Mouse (Mus musculus) C2C12 (cell line): ENCODE data around the gene Gfod1.

Experiments used
- CTCF ChIP-seq: IDR thresholded peaks from one replicate; pipeline ENCODE4 v1.5.1; 2011; ENCODE audit not compliant: control insufficient read depth, insufficient read depth, insufficient read length
- MAX ChIP-seq: IDR thresholded peaks from one replicate; pipeline ENCODE4 v1.6.1; 2011; ENCODE audit warnings: mild to moderate bottlenecking, control low read depth
- MYOD1 ChIP-seq: IDR thresholded peaks from one replicate; pipeline ENCODE4 v1.6.1; 2011; ENCODE audit warnings: low read depth; ENCODE audit not compliant: control insufficient read depth, insufficient read length

DNA sequence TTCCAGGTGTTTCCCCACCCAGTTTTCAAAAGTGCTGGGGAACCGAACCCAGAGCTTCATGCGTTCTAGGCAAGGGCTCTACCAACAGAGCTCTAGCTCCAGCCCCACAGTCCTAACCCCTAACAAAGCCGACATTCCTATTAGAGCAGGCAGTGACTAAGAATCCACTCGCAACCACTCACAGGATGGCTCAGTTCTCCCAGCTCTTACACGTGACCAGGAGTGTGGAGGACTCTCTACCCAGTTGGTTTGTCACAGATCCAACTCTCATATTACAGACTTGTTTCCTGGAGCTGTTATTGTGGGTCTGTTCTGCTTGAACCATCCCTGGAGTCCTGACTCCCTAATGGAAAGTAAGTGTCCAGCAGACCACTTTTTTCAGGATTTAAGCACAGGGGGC is 40.3 kb downstream of the Gfod1 start:
- TF ChIP-seq MYOD1, result no peak
- TF ChIP-seq CTCF, result no peak
- no peak for TF ChIP-seq MAX
